ENCODE assay signal across 17 mouse cellular contexts in the genomic region with DNA sequence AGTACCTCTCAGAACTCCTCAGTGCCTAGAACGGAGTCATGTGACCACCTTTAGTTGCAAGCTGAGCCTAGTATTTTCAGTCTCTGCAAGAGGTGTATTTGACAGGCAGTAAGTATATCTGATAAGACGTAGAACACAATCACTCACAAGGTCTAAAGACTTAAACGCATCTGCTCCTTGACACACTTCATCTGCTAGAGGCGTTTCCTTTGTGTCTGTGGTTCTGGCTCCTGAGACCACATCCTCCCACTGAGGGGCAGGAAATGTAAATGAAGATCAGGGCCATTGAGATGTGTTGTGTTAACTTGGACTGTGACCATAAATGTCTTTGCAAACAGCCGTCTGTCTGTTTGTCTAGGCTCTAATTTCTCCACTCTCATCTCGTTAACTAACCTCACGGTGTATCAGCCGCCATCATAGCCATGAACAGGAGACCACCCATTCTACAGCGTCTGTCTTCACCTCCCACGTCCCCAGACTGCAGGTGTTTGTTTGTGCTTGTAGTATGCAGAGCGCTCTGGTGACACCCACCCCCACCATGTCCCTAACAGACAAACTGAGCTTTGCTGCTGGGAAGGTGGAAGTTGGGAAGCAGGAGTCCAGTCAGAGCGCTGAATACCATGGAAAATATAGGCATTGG. TPM values are rescaled to one million over a fixed set of nuclear protein-coding genes. Genes with fewer than 3 reads are reported as not detected.
DNase-seq lines count a peak whose midpoint lies in the region; ATAC-seq and TF ChIP-seq lines count a peak whose summit lies in the region.
"Had no signal": no experiment of that assay in that cellular context is flagged by ENCODE, and none has a peak within 500 bp of the region (broad histone marks: within the 10 kb centered on the region; RNA-seq: fewer than 3 reads in every experiment).

No protein-coding gene starts in this region.

- ATAC-seq in inflammation-experienced regulatory T-cells, adult 6 months, result peak; percentile 95
- ATAC-seq in hindbrain, embryonic 14.5 days (ENCODE audit: low FRiP score), result no peak
- ATAC-seq: forebrain, embryonic 13.5 days; liver, postnatal 0 days had no signal

- no peak for TF ChIP-seq CTCF in gastrocnemius, adult 2 months (IDR thresholded peaks at IDR 0.05)

- no peak overlapping the region for H3K9ac ChIP-seq in hindbrain, embryonic 14.5 days
- H3K9ac ChIP-seq: forebrain, embryonic 13.5 days; liver, postnatal 0 days had no signal

- H3K27me3 ChIP-seq in hindbrain, embryonic 14.5 days (ENCODE audit: control insufficient read depth, insufficient read depth, low read length), result no peaks in the 10 kb centered on the region
- H3K27me3 ChIP-seq: forebrain, embryonic 13.5 days had no signal

- WGBS in hindbrain, embryonic 14.5 days, result 71% methylated on average over 12 of the region's 12 CpGs

- no peaks in the 10 kb centered on the region for H3K36me3 ChIP-seq in hindbrain, embryonic 14.5 days (replicated peaks; ENCODE audit: control insufficient read depth, insufficient read depth)

- no peak overlapping the region for H3K4me3 ChIP-seq in gastrocnemius, adult 2 months
- H3K4me3 ChIP-seq in hindbrain, embryonic 14.5 days (replicated peaks; ENCODE audit: low read length), result no peak overlapping the region
- H3K4me3 ChIP-seq: forebrain, embryonic 13.5 days; myocyte had no signal

- no peak overlapping the region for H3K4me2 ChIP-seq in hindbrain, embryonic 14.5 days (replicated peaks)
- H3K4me2 ChIP-seq: forebrain, embryonic 13.5 days; heart, embryonic 11.5 days had no signal

- intact Hi-C loops in gastrocnemius, adult 2 months (cut with DNase I), result no loop called here

- no peak overlapping the region for H3K27ac ChIP-seq in gastrocnemius, adult 2 months
- no peak overlapping the region for H3K27ac ChIP-seq in hindbrain, embryonic 14.5 days
- H3K27ac ChIP-seq: forebrain, embryonic 13.5 days had no signal

- DNase-seq in A20 (ENCODE audit: low read depth, low spot score), result peak; percentile 5
- DNase-seq in CD4-positive helper T cell, adult 2 months (ENCODE audit: low read depth, low spot score), result peak; percentile 91
- peak; percentile 66 to 71 for DNase-seq in spleen, postnatal 36 days (ENCODE audit: low spot score in 2 of 2)
- no peak for DNase-seq in gastrocnemius, adult 2 months
- DNase-seq in hindbrain, embryonic 14.5 days (ENCODE audit: low spot score), result no peak
- DNase-seq in adrenal gland, adult 18-20 months (ENCODE audit: low spot score in 2 of 2), result no peak
- no peak for DNase-seq in adrenal gland, adult 8-10 months
- DNase-seq: cerebellum, postnatal 14 days; gastrocnemius, postnatal 10 days; heart, postnatal 4 days; kidney, adult 11 months; layer of hippocampus, adult 9-11 months; liver, postnatal 0 days had no signal

- H3K4me1 ChIP-seq in hindbrain, embryonic 14.5 days (replicated peaks; ENCODE audit: control insufficient read depth, insufficient read depth, low read length), result 0 out of 2 replicates have a peak, but pooled peaks cover 6% of the 10 kb centered on the region

- H3K9me3 ChIP-seq in hindbrain, embryonic 14.5 days (ENCODE audit: control insufficient read depth, low read length), result no peaks in the 10 kb centered on the region
- H3K9me3 ChIP-seq: forebrain, embryonic 13.5 days had no signal

RNA-seq across cellular contexts. Expression of a gene that starts 22.7 kb away (rescaled TPM):
- polyA plus RNA-seq in inflammation-experienced regulatory T-cells, adult 6 months (2017; shearing (Covaris generic)), result 100 to 1,000 TPM; 537 to 839 (median 722) TPM
- total RNA-seq in gastrocnemius, adult 2 months (2021), result not detected
- polyA plus RNA-seq in hindbrain, embryonic 14.5 days (2014; fragmentation: Nextera tagmentation; extraction: Ambion mirVana), result 7.3 and 10.3 TPM in 2 replicates
- total RNA-seq in adrenal gland, adult 18-20 months (2021), result 1 to 10 TPM; 7.6 to 8.8 TPM
- 10 to 100 TPM in 3 of 4 experiments, 1 to 10 TPM in 1; 7.3 to 15.3 (median 11.2) TPM for total RNA-seq in adrenal gland, adult 8-10 months (2022)

Comparison
In these comparisons a context has a peak if more than half of its experiments do, and no peak if none do; other contexts are left out.
1. DNase-seq: peak in A20 (single experiment), CD4-positive helper T cell, adult 2 months (single experiment) and spleen, postnatal 36 days (2 of 2); none in gastrocnemius, adult 2 months (single experiment), hindbrain, embryonic 14.5 days (single experiment), adrenal gland, adult 18-20 months (0 of 2) and adrenal gland, adult 8-10 months (single experiment).
2. RNA of a gene that starts 22.7 kb away (total RNA-seq): 7.3 to 15.3 TPM in adrenal gland, adult 8-10 months and 7.6 to 8.8 TPM in adrenal gland, adult 18-20 months; not detected in gastrocnemius, adult 2 months; every median in the first group is over 4 times any median in the second.